Mouse (Mus musculus): ENCODE results near the gene Stra8.

GRCm38 (mm10) chr6:34965819-34966539 lies 46.0 kb downstream of the Stra8 start:
- TF ChIP-seq CTCF (conservative IDR thresholded peaks at IDR 0.05; ENCODE audit: low read length) (no peak), NANOG (IDR thresholded peaks at IDR 0.05; ENCODE audit: borderline replicate concordance, low read length) (no peak), POU5F1 (IDR thresholded peaks at IDR 0.05; ENCODE audit: borderline replicate concordance, low read length) (no peak)

Measured in E14TG2a.4 (cell line).